Mouse (Mus musculus): Measurements from ENCODE around the gene Dnajc25. TPM values are rescaled to one million over a fixed set of nuclear protein-coding genes. Genes with fewer than 3 reads are reported as not detected.

Gene Dnajc25
- polyA plus RNA-seq, 1 experiment from 2014 or later = 18.7 TPM

GRCm38 (mm10) chr4:59037525-59037924 is 42.7 kb downstream of the Dnajc25 start:
- peaks cover 30% of the 10 kb centered on the region for H3K36me3 ChIP-seq
- 81% methylated on average over 3 of the region's 3 CpGs for WGBS
- H3K9me3 ChIP-seq = no peaks in the 10 kb centered on the region
- H3K4me3 ChIP-seq = no peak overlapping the region
- peaks cover 11% of the 10 kb centered on the region; the same call in 1 of the 2 replicates for H3K4me1 ChIP-seq
- ATAC-seq (ENCODE audit: insufficient number of reproducible peaks, low FRiP score, low TSS enrichment, low read depth) = no peak
- H3K27me3 ChIP-seq = no peaks in the 10 kb centered on the region
- H3K9ac ChIP-seq = no peak overlapping the region
- no peak overlapping the region for H3K27ac ChIP-seq
- no peak overlapping the region for H3K4me2 ChIP-seq

GRCm38 (mm10) chr4:59040397-59041287 is 45.8 kb downstream of the Dnajc25 start:
- no peak for ATAC-seq (ENCODE audit: insufficient number of reproducible peaks, low FRiP score, low TSS enrichment, low read depth)
- H3K4me2 ChIP-seq = no peak overlapping the region
- no peaks in the 10 kb centered on the region for H3K27me3 ChIP-seq
- WGBS = 92% methylated on average over 11 of the region's 11 CpGs
- no peak overlapping the region for H3K27ac ChIP-seq
- no peaks in the 10 kb centered on the region for H3K9me3 ChIP-seq
- peaks cover 34% of the 10 kb centered on the region for H3K36me3 ChIP-seq
- H3K9ac ChIP-seq = no peak overlapping the region
- H3K4me3 ChIP-seq = no peak overlapping the region
- H3K4me1 ChIP-seq = peaks cover 9% of the 10 kb centered on the region; the same call in 1 of the 2 replicates

- Histone ChIP-seq H3K9ac (no peak overlapping the region), H3K4me1 (no peaks in the 10 kb centered on the region), H3K4me2 (no peak overlapping the region), H3K27ac (no peak overlapping the region), H3K27me3 (no peaks in the 10 kb centered on the region), H3K9me3 (no peaks in the 10 kb centered on the region), H3K36me3 (peaks cover 34% of the 10 kb centered on the region), H3K4me3 (no peak overlapping the region)
- no peak for ATAC-seq (ENCODE audit: insufficient number of reproducible peaks, low FRiP score, low TSS enrichment, low read depth)
- 94% methylated on average over 5 of the region's 5 CpGs for WGBS
Measured at GRCm38 (mm10) chr4:59043074-59043473, 48.2 kb downstream of the Dnajc25 start.

- 84% methylated on average over 6 of the region's 6 CpGs for WGBS
- Histone ChIP-seq H3K4me2 (no peak overlapping the region), H3K27me3 (no peaks in the 10 kb centered on the region), H3K4me1 (no peaks in the 10 kb centered on the region), H3K4me3 (no peak overlapping the region), H3K27ac (no peak overlapping the region), H3K36me3 (peaks cover 34% of the 10 kb centered on the region), H3K9ac (no peak overlapping the region), H3K9me3 (no peaks in the 10 kb centered on the region)
- no peak for ATAC-seq (ENCODE audit: insufficient number of reproducible peaks, low FRiP score, low TSS enrichment, low read depth)
Measured at GRCm38 (mm10) chr4:59043891-59044290, 49.0 kb downstream of the Dnajc25 start.

- no peak for ATAC-seq (ENCODE audit: insufficient number of reproducible peaks, low FRiP score, low TSS enrichment, low read depth)
- H3K36me3 ChIP-seq = 0 out of 2 replicates have a peak, but pooled peaks cover 4% of the 10 kb centered on the region
- no peak overlapping the region for H3K4me3 ChIP-seq
- H3K4me2 ChIP-seq = no peak overlapping the region
- H3K9ac ChIP-seq = no peak overlapping the region
- no peaks in the 10 kb centered on the region for H3K4me1 ChIP-seq
- no peaks in the 10 kb centered on the region for H3K27me3 ChIP-seq
- WGBS = 41% methylated on average over 3 of the region's 3 CpGs
- no peak overlapping the region for H3K27ac ChIP-seq
- no peaks in the 10 kb centered on the region for H3K9me3 ChIP-seq
Measured at GRCm38 (mm10) chr4:59047222-59047621, 52.4 kb downstream of the Dnajc25 start.

- no peaks in the 10 kb centered on the region for H3K36me3 ChIP-seq
- 100% methylated on average over 1 of the region's 1 CpGs for WGBS
- no peak for ATAC-seq (ENCODE audit: insufficient number of reproducible peaks, low FRiP score, low TSS enrichment, low read depth)
Measured at GRCm38 (mm10) chr4:59051081-59051480, 56.2 kb downstream of the Dnajc25 start.

GRCm38 (mm10) chr4:59057929-59058328 is 63.1 kb downstream of the Dnajc25 start:
- WGBS = 70% methylated on average over 3 of the region's 3 CpGs
- Histone ChIP-seq H3K9ac (no peak overlapping the region), H3K4me1 (no peaks in the 10 kb centered on the region), H3K4me3 (no peak overlapping the region), H3K4me2 (no peak overlapping the region), H3K9me3 (no peaks in the 10 kb centered on the region), H3K27me3 (no peaks in the 10 kb centered on the region), H3K36me3 (no peaks in the 10 kb centered on the region), H3K27ac (no peak overlapping the region)
- no peak for ATAC-seq (ENCODE audit: insufficient number of reproducible peaks, low FRiP score, low TSS enrichment, low read depth)

More at GRCm38 (mm10) chr4:59051081-59051480, 56.2 kb downstream of the Dnajc25 start:
- Histone ChIP-seq H3K4me2 (no peak overlapping the region), H3K9ac (no peak overlapping the region), H3K27me3 (no peaks in the 10 kb centered on the region), H3K27ac (no peak overlapping the region), H3K4me3 (no peak overlapping the region), H3K9me3 (no peaks in the 10 kb centered on the region), H3K4me1 (no peaks in the 10 kb centered on the region)

- no peak for ATAC-seq (ENCODE audit: insufficient number of reproducible peaks, low FRiP score, low TSS enrichment, low read depth)
- Histone ChIP-seq H3K36me3 (no peaks in the 10 kb centered on the region), H3K4me3 (no peak overlapping the region), H3K9ac (no peak overlapping the region), H3K4me2 (no peak overlapping the region), H3K9me3 (no peaks in the 10 kb centered on the region), H3K27me3 (no peaks in the 10 kb centered on the region), H3K4me1 (no peaks in the 10 kb centered on the region), H3K27ac (no peak overlapping the region)
- 67% methylated on average over 12 of the region's 12 CpGs for WGBS
Measured at GRCm38 (mm10) chr4:59062526-59062925, 67.7 kb downstream of the Dnajc25 start.

- no peak for ATAC-seq (ENCODE audit: insufficient number of reproducible peaks, low FRiP score, low TSS enrichment, low read depth)
- WGBS = 52% methylated on average over 3 of the region's 3 CpGs
- no peak overlapping the region for H3K4me2 ChIP-seq
Measured at GRCm38 (mm10) chr4:59069276-59069675, 74.4 kb downstream of the Dnajc25 start.

More at GRCm38 (mm10) chr4:59069276-59069675, 74.4 kb downstream of the Dnajc25 start:
- Histone ChIP-seq H3K27ac (no peak overlapping the region), H3K9ac (no peak overlapping the region), H3K4me3 (no peak overlapping the region), H3K36me3 (no peaks in the 10 kb centered on the region), H3K27me3 (no peaks in the 10 kb centered on the region), H3K4me1 (no peaks in the 10 kb centered on the region), H3K9me3 (no peaks in the 10 kb centered on the region)

Other genes with a start within 250 kb of the Dnajc25 start
- gene Olfr267, start 207.3 kb upstream of the Dnajc25 start, polyA plus RNA-seq (2015; fragmentation: Nextera tagmentation; extraction: Ambion mirVana) = not detected in 2 replicates
- gene Ecpas, start 82.3 kb upstream of the Dnajc25 start, polyA plus RNA-seq (2015; fragmentation: Nextera tagmentation; extraction: Ambion mirVana) = 29.6 and 32.8 TPM in 2 replicates
- 0.73 and 0.74 TPM in 2 replicates for gene Zkscan16, start 51.4 kb upstream of the Dnajc25 start, polyA plus RNA-seq (2015; fragmentation: Nextera tagmentation; extraction: Ambion mirVana)
- gene Ptgr1, start 7.9 kb upstream of the Dnajc25 start, polyA plus RNA-seq (2015; fragmentation: Nextera tagmentation; extraction: Ambion mirVana) = 39.3 and 41.0 TPM in 2 replicates
- gene Gm20503, start 8.1 kb downstream of the Dnajc25 start, polyA plus RNA-seq (2015; fragmentation: Nextera tagmentation; extraction: Ambion mirVana) = 17.7 and 19.6 TPM in 2 replicates
- 131 and 140 TPM in 2 replicates for gene Gng10, start 40.0 kb downstream of the Dnajc25 start, polyA plus RNA-seq (2015; fragmentation: Nextera tagmentation; extraction: Ambion mirVana)
- gene AI481877, start 143.9 kb downstream of the Dnajc25 start, polyA plus RNA-seq (2015; fragmentation: Nextera tagmentation; extraction: Ambion mirVana) = 0.11 TPM in 1 of 2 replicates, not detected in the other
- 9.4 and 12.0 TPM in 2 replicates for gene Ugcg, start 194.2 kb downstream of the Dnajc25 start, polyA plus RNA-seq (2015; fragmentation: Nextera tagmentation; extraction: Ambion mirVana)